Mouse (Mus musculus): Measurements from ENCODE around the gene Cpt1c. TPM values are rescaled to one million over a fixed set of nuclear protein-coding genes. Genes with fewer than 3 reads are reported as not detected.

The Cpt1c gene
- polyA plus RNA-seq, 1 experiment from 2014 or later: 1.5 TPM

DNA sequence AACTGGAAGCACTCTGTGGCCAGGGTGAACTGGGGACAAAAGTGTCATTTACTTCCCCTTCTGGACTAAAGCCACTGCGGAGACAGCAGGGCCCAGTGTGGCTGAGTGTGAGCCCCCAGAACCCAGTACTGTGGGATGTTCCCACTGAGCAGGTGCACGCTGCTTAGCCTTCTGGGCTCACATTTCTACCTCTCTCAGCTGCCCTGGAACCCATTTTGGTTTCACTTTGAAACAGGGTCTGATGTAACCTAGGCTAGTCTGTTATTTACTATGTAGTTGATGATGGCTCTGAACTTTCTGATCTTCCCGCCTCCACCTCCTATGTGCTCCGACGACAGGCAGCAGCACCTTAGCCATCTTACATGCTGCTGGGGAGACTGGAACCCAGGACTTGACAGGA, 11.8 kb downstream of the Cpt1c start:
- H3K36me3 ChIP-seq (replicated peaks): no peaks in the 10 kb centered on the region
- ATAC-seq (ENCODE audit: insufficient read depth): no peak
- no peak overlapping the region for H3K4me3 ChIP-seq (replicated peaks)
- 0 out of 2 replicates have a peak, but pooled peaks cover 5% of the 10 kb centered on the region for H3K27me3 ChIP-seq
- H3K4me1 ChIP-seq (replicated peaks): peaks cover 16% of the 10 kb centered on the region
- no peak overlapping the region for H3K9ac ChIP-seq
- no peak overlapping the region for H3K4me2 ChIP-seq
- WGBS (ENCODE audit: insufficient replicate concordance): 57% methylated on average over 5 of the region's 5 CpGs
- no peaks in the 10 kb centered on the region for H3K9me3 ChIP-seq (replicated peaks)
- no peak overlapping the region for H3K27ac ChIP-seq (replicated peaks)

DNA sequence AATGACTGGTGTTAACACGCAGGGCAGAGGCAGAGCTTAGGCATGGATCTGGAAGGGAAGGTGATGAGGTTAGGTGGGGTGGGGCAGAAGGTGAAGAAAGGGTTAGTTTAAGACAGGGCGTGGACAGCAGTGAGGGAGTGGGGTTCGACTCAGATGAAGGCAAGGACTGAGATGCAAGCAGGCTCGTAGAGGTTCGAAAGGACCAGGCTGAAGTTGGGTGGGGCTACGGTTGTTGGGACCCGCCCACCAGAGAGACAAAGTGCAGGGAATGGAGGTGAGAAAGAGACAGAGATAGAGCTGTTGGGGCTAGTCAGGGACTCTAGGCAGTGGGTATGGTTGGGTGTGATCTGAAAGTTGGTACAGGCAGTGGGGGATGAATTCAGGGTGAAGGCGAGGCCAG, 12.3 kb downstream of the Cpt1c start:
- H3K4me2 ChIP-seq: no peak overlapping the region
- no peak overlapping the region for H3K4me3 ChIP-seq (replicated peaks)
- no peaks in the 10 kb centered on the region for H3K36me3 ChIP-seq (replicated peaks)
- 44% methylated on average over 8 of the region's 8 CpGs for WGBS (ENCODE audit: insufficient replicate concordance)
- no peak overlapping the region for H3K9ac ChIP-seq
- peaks cover 14% of the 10 kb centered on the region for H3K4me1 ChIP-seq (replicated peaks)
- H3K27me3 ChIP-seq: 0 out of 2 replicates have a peak, but pooled peaks cover 5% of the 10 kb centered on the region
- ATAC-seq (ENCODE audit: insufficient read depth): no peak
- no peak overlapping the region for H3K27ac ChIP-seq (replicated peaks)
- H3K9me3 ChIP-seq (replicated peaks): no peaks in the 10 kb centered on the region

DNA sequence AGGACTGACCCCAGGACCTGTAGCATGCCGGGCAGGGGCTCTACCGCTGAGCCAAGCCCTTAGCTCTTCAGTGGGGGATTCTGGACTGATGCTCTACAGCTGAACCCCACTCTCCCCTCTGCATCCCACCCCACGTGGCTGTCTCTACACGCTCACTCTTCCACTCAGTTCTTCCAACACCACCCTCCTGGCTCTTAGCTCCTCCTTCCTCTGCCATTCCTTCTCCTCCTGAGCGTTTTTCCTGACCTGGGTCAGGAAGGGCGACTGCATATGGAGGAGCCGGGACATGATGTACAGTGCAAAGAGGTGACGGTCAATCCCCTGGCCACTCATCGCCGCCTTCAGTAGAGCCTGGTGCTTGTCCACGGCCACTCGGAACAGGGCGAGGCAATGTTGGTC, 14.1 kb downstream of the Cpt1c start:
- 70% methylated on average over 13 of the region's 13 CpGs for WGBS (ENCODE audit: insufficient replicate concordance)
- H3K27ac ChIP-seq (replicated peaks): no peak overlapping the region
- peaks cover 14% of the 10 kb centered on the region for H3K4me1 ChIP-seq (replicated peaks)
- no peak overlapping the region for H3K4me3 ChIP-seq (replicated peaks)
- H3K9me3 ChIP-seq (replicated peaks): no peaks in the 10 kb centered on the region
- ATAC-seq (ENCODE audit: insufficient read depth): no peak
- H3K27me3 ChIP-seq: 0 out of 2 replicates have a peak, but pooled peaks cover 5% of the 10 kb centered on the region
- H3K36me3 ChIP-seq (replicated peaks): no peaks in the 10 kb centered on the region
- H3K4me2 ChIP-seq: no peak overlapping the region
- H3K9ac ChIP-seq: no peak overlapping the region

DNA sequence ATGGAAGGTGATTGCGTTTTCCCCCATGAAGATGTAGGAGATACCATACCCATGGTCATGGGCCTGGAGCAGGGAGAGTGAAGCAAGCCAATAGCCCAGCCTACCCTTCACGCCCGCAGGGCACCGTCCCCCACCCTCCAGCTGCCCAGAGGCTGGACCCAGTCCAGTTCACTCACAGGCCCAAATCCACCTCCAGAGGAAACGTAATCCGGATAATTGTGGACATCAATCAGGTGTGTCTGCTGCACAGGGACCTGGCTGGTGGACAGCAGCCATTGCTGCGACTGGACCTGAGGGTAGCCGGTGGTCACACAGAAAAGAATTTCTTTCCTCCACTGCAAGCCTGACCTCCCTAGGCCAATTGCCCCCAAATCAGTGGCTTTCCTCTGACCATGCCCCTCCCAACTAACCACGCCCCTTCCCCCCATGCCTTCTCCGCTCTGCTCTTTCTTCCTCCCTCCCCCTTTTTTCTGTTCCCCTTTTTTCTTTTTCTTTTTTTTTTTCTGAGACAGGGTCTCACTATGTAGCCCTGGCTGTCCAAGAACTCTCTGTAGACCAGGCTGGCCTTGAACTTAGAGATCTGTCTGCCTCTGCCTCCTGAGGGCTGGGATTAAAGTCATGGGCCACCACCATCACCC, 14.7 kb downstream of the Cpt1c start:
- H3K9ac ChIP-seq: no peak overlapping the region

DNA sequence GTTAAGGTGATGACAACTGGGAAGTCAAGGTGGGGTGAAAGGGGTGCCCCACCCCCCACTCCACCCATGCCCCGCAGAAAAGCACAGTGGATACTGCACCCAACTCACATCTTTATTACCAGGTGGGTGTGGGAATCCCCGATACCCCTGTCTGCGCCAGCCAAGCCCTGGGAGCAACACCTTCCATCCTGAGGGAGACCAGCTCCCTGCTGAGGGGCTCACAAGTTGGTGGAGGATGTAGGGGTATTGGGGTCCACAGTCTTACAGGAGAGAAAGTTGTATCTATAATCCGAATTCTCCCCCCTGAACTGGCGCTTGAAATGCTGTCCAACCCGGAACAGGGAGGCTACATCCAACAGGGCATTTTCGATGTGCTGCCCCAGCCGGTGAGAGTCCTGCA, 15.4 kb downstream of the Cpt1c start:
- Histone ChIP-seq H3K4me2 (no peak overlapping the region), H3K9me3 (replicated peaks) (no peaks in the 10 kb centered on the region), H3K27ac (replicated peaks) (no peak overlapping the region), H3K4me1 (replicated peaks) (peaks cover 14% of the 10 kb centered on the region), H3K36me3 (replicated peaks) (no peaks in the 10 kb centered on the region), H3K27me3 (0 out of 2 replicates have a peak, but pooled peaks cover 6% of the 10 kb centered on the region), H3K9ac (no peak overlapping the region), H3K4me3 (replicated peaks) (no peak overlapping the region)
- ATAC-seq (ENCODE audit: insufficient read depth): no peak
- WGBS (ENCODE audit: insufficient replicate concordance): 54% methylated on average over 8 of the region's 8 CpGs

More for the DNA sequence above, 14.7 kb downstream of the Cpt1c start:
- no peak for ATAC-seq (ENCODE audit: insufficient read depth)
- WGBS (ENCODE audit: insufficient replicate concordance): 64% methylated on average over 10 of the region's 10 CpGs
- Histone ChIP-seq H3K4me1 (replicated peaks) (peaks cover 14% of the 10 kb centered on the region), H3K9me3 (replicated peaks) (no peaks in the 10 kb centered on the region), H3K27ac (replicated peaks) (no peak overlapping the region), H3K36me3 (replicated peaks) (no peaks in the 10 kb centered on the region), H3K4me2 (no peak overlapping the region), H3K27me3 (0 out of 2 replicates have a peak, but pooled peaks cover 5% of the 10 kb centered on the region), H3K4me3 (replicated peaks) (no peak overlapping the region)

DNA sequence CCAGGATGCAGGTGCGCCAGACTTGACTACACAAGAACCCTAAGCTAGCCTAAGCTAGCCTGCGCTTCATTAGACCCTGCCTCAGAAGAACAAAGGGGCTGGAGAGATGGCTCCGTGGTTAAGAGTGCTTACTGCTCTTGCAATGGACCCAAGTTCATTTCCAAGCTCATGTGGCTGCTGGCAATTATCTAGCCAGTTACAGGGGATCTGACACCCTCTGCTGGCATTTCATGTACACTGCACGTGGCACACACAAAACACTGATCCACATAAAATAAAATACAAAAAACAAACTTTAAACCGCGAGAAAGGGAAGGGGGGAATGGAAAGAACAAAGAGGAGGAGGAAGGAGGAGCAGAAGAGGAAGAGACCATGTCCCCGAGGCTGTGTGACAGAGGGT, 16.4 kb downstream of the Cpt1c start:
- no peak for ATAC-seq (ENCODE audit: insufficient read depth)
- Histone ChIP-seq H3K4me1 (replicated peaks) (peaks cover 14% of the 10 kb centered on the region), H3K27me3 (peaks cover 13% of the 10 kb centered on the region), H3K4me3 (replicated peaks) (no peak overlapping the region), H3K9ac (no peak overlapping the region), H3K27ac (replicated peaks) (no peak overlapping the region), H3K9me3 (replicated peaks) (no peaks in the 10 kb centered on the region), H3K4me2 (no peak overlapping the region), H3K36me3 (replicated peaks) (no peaks in the 10 kb centered on the region)
- WGBS (ENCODE audit: insufficient replicate concordance): 34% methylated on average over 7 of the region's 7 CpGs

DNA sequence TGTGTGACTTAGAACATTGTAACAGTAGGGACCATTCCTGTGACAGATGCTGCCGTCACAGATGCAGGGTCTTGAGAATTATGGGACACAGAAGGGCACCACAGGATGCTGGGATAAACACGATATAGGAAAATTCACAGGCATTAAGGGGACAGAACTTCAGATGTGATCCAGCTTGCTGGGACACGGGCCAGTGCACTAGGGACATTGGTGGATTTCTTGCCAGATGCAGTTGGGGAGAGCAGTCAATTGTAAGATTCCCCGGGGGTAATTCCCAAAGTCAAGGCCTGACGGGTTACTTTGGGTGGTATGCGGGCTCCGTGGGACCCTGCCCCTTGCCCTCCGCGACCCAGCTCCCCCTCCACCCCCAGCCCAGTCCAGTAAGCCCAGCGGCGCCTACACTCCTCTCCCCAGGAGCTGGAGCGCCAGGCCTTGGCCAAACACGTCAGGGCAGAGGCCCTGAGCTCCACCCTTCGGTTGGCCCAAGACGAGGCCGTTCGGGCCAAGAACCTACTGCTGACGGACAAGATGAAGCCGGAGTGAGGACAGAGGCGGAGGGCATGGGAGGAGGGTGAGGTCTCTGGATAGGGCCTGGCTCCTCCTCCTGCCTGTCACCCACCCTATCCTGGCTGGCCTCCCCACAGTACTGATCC, 17.3 kb downstream of the Cpt1c start:
- no peak overlapping the region for H3K27ac ChIP-seq (replicated peaks)
- ATAC-seq (ENCODE audit: insufficient read depth): no peak
- H3K9ac ChIP-seq: no peak overlapping the region

DNA sequence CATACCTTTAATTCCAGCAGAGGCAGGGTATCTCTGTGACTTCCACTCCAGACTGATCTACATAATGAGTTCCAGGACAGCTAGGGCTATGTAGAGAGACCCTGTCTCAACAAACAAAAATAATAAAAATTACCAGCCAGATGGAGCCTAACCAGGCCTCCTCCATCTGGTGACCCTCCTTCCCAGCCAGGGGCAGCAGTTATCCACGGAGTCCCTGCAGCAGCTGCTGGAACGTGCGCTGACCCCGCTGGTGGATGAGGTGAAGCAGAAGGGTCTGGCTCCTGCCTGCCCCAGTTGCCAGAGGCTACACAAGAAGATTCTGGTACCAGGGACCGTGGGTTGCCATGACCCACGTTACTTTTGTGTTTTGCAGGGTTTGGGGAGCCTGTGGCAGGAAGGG, 18.4 kb downstream of the Cpt1c start:
- H3K27ac ChIP-seq (replicated peaks): no peak overlapping the region
- no peak overlapping the region for H3K4me2 ChIP-seq
- H3K9me3 ChIP-seq (replicated peaks): no peaks in the 10 kb centered on the region
- peaks cover 27% of the 10 kb centered on the region for H3K27me3 ChIP-seq
- peaks cover 25% of the 10 kb centered on the region for H3K4me1 ChIP-seq (replicated peaks)
- H3K36me3 ChIP-seq (replicated peaks): no peaks in the 10 kb centered on the region
- H3K4me3 ChIP-seq (replicated peaks): no peak overlapping the region
- WGBS (ENCODE audit: insufficient replicate concordance): 63% methylated on average over 6 of the region's 6 CpGs
- no peak overlapping the region for H3K9ac ChIP-seq
- ATAC-seq (ENCODE audit: insufficient read depth): no peak

More for the DNA sequence above, 17.3 kb downstream of the Cpt1c start:
- Histone ChIP-seq H3K4me1 (replicated peaks) (peaks cover 17% of the 10 kb centered on the region), H3K27me3 (peaks cover 17% of the 10 kb centered on the region), H3K9me3 (replicated peaks) (no peaks in the 10 kb centered on the region), H3K36me3 (replicated peaks) (no peaks in the 10 kb centered on the region), H3K4me2 (no peak overlapping the region), H3K4me3 (replicated peaks) (no peak overlapping the region)
- WGBS (ENCODE audit: insufficient replicate concordance): 68% methylated on average over 20 of the region's 20 CpGs

DNA sequence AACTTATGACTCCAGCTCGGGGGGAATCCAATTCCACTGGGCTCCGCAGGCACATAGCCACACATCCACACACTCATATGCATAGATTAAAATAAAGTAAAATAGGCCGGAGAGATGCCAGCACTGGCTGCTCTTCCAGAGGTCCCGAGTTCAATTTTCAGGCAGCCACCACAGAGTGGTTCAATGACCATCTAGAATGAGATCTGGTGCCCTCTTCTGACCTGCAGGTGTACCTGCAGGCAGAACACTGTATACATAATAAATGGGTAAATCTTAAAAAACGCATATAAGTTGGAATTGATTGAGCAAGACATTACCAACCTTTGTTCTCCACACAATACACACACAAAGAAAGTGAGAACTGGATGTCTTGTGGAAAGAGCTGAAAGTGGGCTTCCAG, 19.0 kb downstream of the Cpt1c start:
- Histone ChIP-seq H3K27ac (replicated peaks) (no peak overlapping the region), H3K9me3 (replicated peaks) (no peaks in the 10 kb centered on the region), H3K36me3 (replicated peaks) (no peaks in the 10 kb centered on the region), H3K9ac (no peak overlapping the region), H3K4me3 (replicated peaks) (no peak overlapping the region), H3K4me1 (replicated peaks) (peaks cover 28% of the 10 kb centered on the region), H3K4me2 (no peak overlapping the region), H3K27me3 (peaks cover 33% of the 10 kb centered on the region)
- no peak for ATAC-seq (ENCODE audit: insufficient read depth)
- 28% methylated on average over 5 of the region's 5 CpGs for WGBS (ENCODE audit: insufficient replicate concordance)

DNA sequence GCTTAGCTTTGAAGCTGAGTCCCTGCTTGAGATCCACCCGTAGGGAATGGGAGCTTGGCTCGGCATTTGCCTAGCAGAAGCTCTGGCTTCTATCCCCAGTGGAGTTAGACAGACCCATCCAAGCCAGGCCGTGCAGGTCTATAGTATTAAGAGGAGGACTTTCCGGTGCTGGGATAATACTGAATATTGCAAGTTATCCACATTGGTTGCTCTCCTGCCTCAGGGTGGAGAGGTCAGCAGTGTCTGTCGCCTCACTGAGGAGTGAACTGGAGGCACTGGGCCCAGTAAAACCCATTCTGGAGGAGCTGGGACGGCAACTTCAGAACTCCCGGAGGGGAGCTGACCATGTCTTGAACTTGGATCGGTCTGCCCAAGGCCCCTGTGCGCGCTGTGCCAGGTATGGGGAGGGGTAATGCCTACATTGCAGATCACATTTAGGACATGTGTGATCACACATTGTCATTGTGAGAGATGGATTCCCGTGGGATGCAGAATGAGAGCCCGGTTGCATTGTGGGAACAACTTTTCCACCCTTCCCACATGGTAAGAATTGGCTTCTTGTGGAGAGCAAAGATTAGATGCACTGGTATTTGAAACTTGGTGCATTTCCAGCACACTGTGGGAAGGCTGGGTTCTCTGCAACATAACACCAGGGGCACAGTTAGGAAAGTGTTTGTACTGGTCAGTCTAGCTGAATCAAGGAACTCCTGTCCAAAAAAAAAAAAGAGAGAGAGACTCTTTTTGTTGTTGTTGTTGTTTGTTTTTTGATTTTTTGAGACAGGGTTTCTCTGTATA, 20.4 kb downstream of the Cpt1c start:
- Histone ChIP-seq H3K9ac (no peak overlapping the region), H3K9me3 (replicated peaks) (no peaks in the 10 kb centered on the region), H3K4me1 (replicated peaks) (peaks cover 24% of the 10 kb centered on the region), H3K36me3 (replicated peaks) (no peaks in the 10 kb centered on the region), H3K27me3 (peaks cover 46% of the 10 kb centered on the region), H3K4me3 (replicated peaks) (no peak overlapping the region), H3K27ac (replicated peaks) (no peak overlapping the region), H3K4me2 (no peak overlapping the region)
- ATAC-seq (ENCODE audit: insufficient read depth): no peak
- WGBS (ENCODE audit: insufficient replicate concordance): 71% methylated on average over 12 of the region's 12 CpGs

DNA sequence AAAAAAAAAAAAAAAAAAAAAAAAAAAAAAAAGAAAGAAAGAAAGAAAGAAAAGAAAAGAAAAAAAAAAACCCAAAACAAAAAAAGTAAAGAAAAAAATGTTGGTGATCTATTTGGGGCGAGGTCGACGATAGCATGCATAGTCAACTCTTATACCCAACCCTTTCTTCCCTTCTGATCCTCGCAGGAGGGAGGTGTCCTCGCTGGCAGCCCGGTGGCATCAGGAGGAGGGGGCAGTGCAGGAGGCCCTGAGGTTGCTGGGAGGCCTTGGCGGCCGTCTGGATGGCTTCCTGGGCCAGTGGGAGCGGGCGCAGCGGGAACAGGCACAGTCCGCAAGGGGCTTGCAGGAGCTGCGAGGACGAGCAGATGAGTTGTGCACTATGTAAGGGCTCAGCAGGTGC, 21.1 kb downstream of the Cpt1c start:
- Histone ChIP-seq H3K4me3 (replicated peaks) (no peak overlapping the region), H3K9me3 (replicated peaks) (no peaks in the 10 kb centered on the region), H3K4me1 (replicated peaks) (peaks cover 22% of the 10 kb centered on the region), H3K4me2 (no peak overlapping the region), H3K27me3 (peaks cover 49% of the 10 kb centered on the region), H3K9ac (no peak overlapping the region), H3K36me3 (replicated peaks) (no peaks in the 10 kb centered on the region), H3K27ac (replicated peaks) (no peak overlapping the region)
- no peak for ATAC-seq (ENCODE audit: insufficient read depth)
- 66% methylated on average over 14 of the region's 14 CpGs for WGBS (ENCODE audit: insufficient replicate concordance)

Measured in liver, embryonic 15.5 days (tissue).